Mouse (Mus musculus) colon, adult 2 months (tissue): ENCODE measurements around the gene Gsx2. TPM values are rescaled to one million over a fixed set of nuclear protein-coding genes. Genes with fewer than 3 reads are reported as not detected.

Experiments
- polyA plus RNA-seq: library from polyadenylated mRNA; depleted of rRNA; stranded (reverse); fragments of >200 nt; gene quantifications from 2 replicates; pipeline ENCODE4 v1.2.3, GENCODE M21; 2012; rRNA removed

Gsx2 gene
- not detected in 2 replicates for polyA plus RNA-seq

GRCm38 (mm10) chr5:75075383-75075941 is at the start of gene Gsx2:
Gene Gsx2, plus strand, starts transcription at chr5:75075601.

GRCm38 (mm10) chr5:75044310-75044904 is 31.0 kb upstream of the Gsx2 start, which contains the start of gene Chic2:
Gene Chic2, minus strand, starts transcription at chr5:75044774.

Other genes starting within 250 kb of the Gsx2 start
- 2.5 and 3.3 TPM in 2 replicates for gene Chic2, start 30.8 kb upstream of the Gsx2 start, polyA plus RNA-seq
- 15.7 and 16.0 TPM in 2 replicates for gene Pdgfra, start 76.7 kb downstream of the Gsx2 start, polyA plus RNA-seq